Mouse (Mus musculus) gastrocnemius, postnatal 25 days (tissue): Measurements from ENCODE around the gene Tnfsf4. TPM values are rescaled to one million over a fixed set of nuclear protein-coding genes. Genes with fewer than 3 reads are reported as not detected.

Source experiments
- DNase-seq: peaks from one replicate; pipeline ENCODE4 v3.0.0; 2022
- total RNA-seq, 2 experiments: library from RNA; stranded (reverse); gene quantifications; 1 replicate in 1 of 2; 2 replicates in 1 of 2; pipeline ENCODE4 v1.2.3; 2021

The Tnfsf4 gene
- total RNA-seq, 2 experiments from 2014 or later: not detected

DNA sequence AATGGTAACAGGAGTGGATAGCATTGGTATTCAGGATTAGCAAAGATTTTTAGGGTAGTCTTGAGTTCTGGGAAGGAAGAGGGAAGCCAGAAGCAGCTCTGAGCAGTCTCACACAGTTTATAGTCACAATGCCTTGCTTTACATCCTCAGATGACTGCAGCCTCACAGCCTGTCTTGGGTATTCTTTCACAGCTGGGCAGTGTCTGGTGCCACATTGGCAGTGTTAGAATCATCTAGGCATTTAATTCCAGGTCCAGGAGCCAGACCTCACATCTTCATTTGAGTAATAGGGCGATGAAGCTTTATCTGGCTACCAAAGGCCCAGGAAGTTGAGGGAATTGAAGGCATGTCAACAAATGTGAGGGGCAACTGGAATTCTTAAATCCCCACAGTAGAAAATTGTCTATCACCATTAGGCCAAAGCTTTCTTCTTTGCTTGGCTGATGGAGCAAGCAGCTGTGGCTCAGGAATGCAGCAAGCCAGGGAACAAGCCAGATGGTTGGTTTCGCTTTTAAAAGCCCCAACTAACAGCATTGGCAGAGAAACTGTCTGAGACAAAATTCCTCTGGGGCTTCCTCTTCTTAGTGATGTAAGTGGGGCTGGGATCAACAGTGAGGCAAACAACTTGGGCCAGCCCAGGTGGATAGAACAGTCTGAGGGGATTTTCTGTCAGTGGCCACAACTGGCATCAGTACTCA is 68.3 kb downstream of the Tnfsf4 start:
- peak; percentile 67 for DNase-seq

Other genes with a start within 250 kb of the Tnfsf4 start
- not detected for gene Tex50, start 236.1 kb upstream of the Tnfsf4 start, total RNA-seq
- 100 to 1,000 TPM in 1 of 2 experiments, 10 to 100 TPM in 1; 92.8 to 127 TPM for gene Prdx6, start 144.2 kb upstream of the Tnfsf4 start, total RNA-seq
- not detected for gene Tnfsf18, start 99.2 kb downstream of the Tnfsf4 start, total RNA-seq